In genomic region chr2:119662220-119663182, GRCm38 (mm10) we compare ENCODE assay signal across 8 mouse cellular contexts. TPM values are rescaled to one million over a fixed set of nuclear protein-coding genes. Genes with fewer than 3 reads are reported as not detected.
A peak's percentile ranks its signal among the peaks of the same experiment; 100 is the strongest.
DNase-seq lines count a peak whose midpoint lies in the region; ATAC-seq and TF ChIP-seq lines count a peak whose summit lies in the region.

Gene Ndufaf1, minus strand, starts transcription at chr2:119662827.

- peak; percentile 93 for DNase-seq in A20 (ENCODE audit: low read depth, low spot score)
- DNase-seq in heart, embryonic 10.5 days (ENCODE audit: low spot score) = peak; percentile 94
- DNase-seq in liver = peak; percentile 81
- peak; percentile 81 to 89 for DNase-seq in spleen, postnatal 4 days (ENCODE audit: low spot score in 2 of 2)

- H3K27me3 ChIP-seq in heart, embryonic 10.5 days (ENCODE audit: insufficient read depth, poor library complexity, severe bottlenecking) = no peaks in the 10 kb centered on the region
- H3K27me3 ChIP-seq in kidney, embryonic 15.5 days = no peaks in the 10 kb centered on the region

- peak within 1 kb of the TSS; percentile 86 for H3K9ac ChIP-seq in kidney, embryonic 15.5 days

- no peak for TF ChIP-seq CTCF in bone marrow macrophage, adult 2 months (IDR thresholded peaks at IDR 0.05; ENCODE audit: low read depth, low read length)
- TF ChIP-seq CTCF in embryonic fibroblast, embryonic 13.5 days (IDR thresholded peaks at IDR 0.05; ENCODE audit: borderline replicate concordance, insufficient read depth, low read length) = no peak

- no peak within 1 kb of the TSS for H3K27ac ChIP-seq in bone marrow macrophage, adult 2 months (ENCODE audit: insufficient read depth, low read depth, low read length)
- no peak within 1 kb of the TSS for H3K27ac ChIP-seq in embryonic fibroblast, embryonic 13.5 days (ENCODE audit: insufficient read depth, low read length)
- H3K27ac ChIP-seq in heart, embryonic 10.5 days = peak within 1 kb of the TSS; percentile 93
- H3K27ac ChIP-seq in kidney, embryonic 15.5 days = peak within 1 kb of the TSS; percentile 4; the same call in 1 of the 2 replicates

- peak; percentile 83 for ATAC-seq in kidney, embryonic 15.5 days (replicated peaks; ENCODE audit: low FRiP score)
- peak; percentile 87 for ATAC-seq in monocyte, adult 5-6 weeks (replicated peaks; ENCODE audit: insufficient number of reproducible peaks, low FRiP score, low TSS enrichment, poor library complexity, severe bottlenecking)

- H3K9me3 ChIP-seq in heart, embryonic 10.5 days = no peaks in the 10 kb centered on the region
- H3K9me3 ChIP-seq in kidney, embryonic 15.5 days (replicated peaks) = no peaks in the 10 kb centered on the region

- peaks cover 2% of the 10 kb centered on the region for H3K4me1 ChIP-seq in bone marrow macrophage, adult 2 months (ENCODE audit: control insufficient read depth, insufficient read depth, low read length)
- no peaks in the 10 kb centered on the region for H3K4me1 ChIP-seq in embryonic fibroblast, embryonic 13.5 days (ENCODE audit: control insufficient read depth, insufficient read depth, low read length)
- H3K4me1 ChIP-seq in heart, embryonic 10.5 days = peaks cover 6% of the 10 kb centered on the region
- H3K4me1 ChIP-seq in kidney, embryonic 15.5 days = peaks cover 4% of the 10 kb centered on the region

- H3K4me2 ChIP-seq in kidney, embryonic 15.5 days = peak within 1 kb of the TSS; percentile 70

- H3K4me3 ChIP-seq in bone marrow macrophage, adult 2 months (ENCODE audit: insufficient read depth, low read length) = peak within 1 kb of the TSS; percentile 92
- peak within 1 kb of the TSS; percentile 89 for H3K4me3 ChIP-seq in embryonic fibroblast, embryonic 13.5 days (ENCODE audit: insufficient read depth, low read length)
- H3K4me3 ChIP-seq in heart, embryonic 10.5 days = peak within 1 kb of the TSS; percentile 91
- H3K4me3 ChIP-seq in kidney, embryonic 15.5 days (replicated peaks) = peak within 1 kb of the TSS; percentile 91

- 1% methylated on average over 44 of the region's 44 CpGs for WGBS in heart, embryonic 10.5 days
- WGBS in kidney, embryonic 15.5 days = under 1% methylated on average over 44 of the region's 44 CpGs

- H3K36me3 ChIP-seq in heart, embryonic 10.5 days = peaks cover 27% of the 10 kb centered on the region
- peaks cover 28% of the 10 kb centered on the region for H3K36me3 ChIP-seq in kidney, embryonic 15.5 days

- no peak for TF ChIP-seq POLR2A in bone marrow macrophage, adult 2 months (IDR thresholded peaks at IDR 0.05; ENCODE audit: borderline replicate concordance, low read depth, low read length)
- peak; percentile 65 for TF ChIP-seq POLR2A in embryonic fibroblast, embryonic 13.5 days (IDR thresholded peaks at IDR 0.05; ENCODE audit: low read depth, low read length)

RNA-seq across cellular contexts. Expression of gene Ndufaf1, which starts in this region (rescaled TPM):
- 12.3 and 15.4 TPM in 2 replicates for polyA plus RNA-seq in bone marrow macrophage, adult 2 months (2012; ENCODE audit: insufficient read depth, insufficient read length, missing spikeins)
- polyA plus RNA-seq in embryonic fibroblast, embryonic 13.5 days (2011; ENCODE audit: insufficient read length, low read depth, missing spikeins) = 29.9 and 31.3 TPM in 2 replicates
- polyA plus RNA-seq in heart, embryonic 10.5 days (2016; fragmentation: Nextera tagmentation; extraction: Ambion mirVana) = 58.3 and 65.4 TPM in 2 replicates
- polyA plus RNA-seq in kidney, embryonic 15.5 days (2015; fragmentation: Nextera tagmentation; extraction: Ambion mirVana) = 51.8 and 52.3 TPM in 2 replicates
- 8.3 to 19.7 TPM (median 14.0 TPM) in 3 replicates for total RNA-seq in monocyte, adult 5-6 weeks (2017)

Comparison
In these comparisons a context has a peak if more than half of its experiments do, and no peak if none do; other contexts are left out.
1. H3K27ac ChIP-seq: peak in heart, embryonic 10.5 days (single experiment) and kidney, embryonic 15.5 days (single experiment); none in bone marrow macrophage, adult 2 months (single experiment) and embryonic fibroblast, embryonic 13.5 days (single experiment).
2. Peak in every context shown above with its lines, with median percentiles within 50 percentile points of each other: DNase-seq and H3K4me3 ChIP-seq.